Mouse (Mus musculus): Measurements from ENCODE around the gene Pik3ca.

DNA sequence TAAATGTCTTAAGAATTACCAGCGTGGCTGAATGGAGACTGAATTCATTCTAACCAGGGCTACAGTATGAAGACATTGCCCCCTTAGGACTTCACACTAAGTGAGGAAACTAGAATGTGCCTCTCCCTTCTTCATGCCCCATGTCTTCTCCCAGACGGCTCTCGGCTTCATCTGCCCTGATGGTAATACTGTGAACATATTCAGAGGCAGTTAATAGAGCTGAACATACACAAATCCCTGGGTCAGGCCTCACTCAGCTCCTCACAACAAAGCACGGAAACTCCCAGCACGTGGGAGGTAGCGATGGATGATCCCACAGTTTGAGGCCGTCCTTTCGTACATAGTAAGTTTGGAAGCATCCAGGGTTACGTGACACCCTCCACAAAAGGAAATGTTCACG, 75.7 kb downstream of the Pik3ca start:
- TF ChIP-seq POLR2A (IDR thresholded peaks at IDR 0.05; ENCODE audit: extremely low read depth, insufficient read depth, low read length) (no peak), CTCF (IDR thresholded peaks at IDR 0.05; ENCODE audit: extremely low read depth, insufficient read depth, low read length) (no peak)
